Mouse (Mus musculus) lung, postnatal 36 days (tissue): Measurements from ENCODE around the gene Gm13697.

Experiments used
- DNase-seq: peaks from one replicate; pipeline ENCODE4 v3.0.0; 2022; ENCODE audit warnings: mixed read lengths

The Gm13697 gene

DNA sequence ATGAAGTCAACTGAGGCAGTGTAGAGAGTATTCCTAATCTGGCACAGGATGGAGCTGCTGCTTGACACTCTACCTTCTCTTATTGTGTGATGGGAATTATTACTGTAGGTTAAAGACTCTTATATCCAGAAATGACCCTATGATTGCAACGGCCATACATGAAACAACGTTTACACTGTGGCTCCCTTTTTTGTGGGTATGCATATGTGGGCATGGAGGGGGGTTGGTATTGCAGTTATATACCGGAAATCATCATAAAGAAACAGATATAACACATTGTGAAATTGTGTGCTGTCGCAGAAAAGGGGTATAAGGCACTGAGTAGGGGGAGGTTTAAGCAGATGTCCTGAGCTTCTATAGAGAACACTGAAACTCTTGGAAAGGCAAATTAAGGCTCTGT, 51.5 kb downstream of the Gm13697 start:
- no peak for DNase-seq
